Mouse (Mus musculus): ENCODE results near the gene Polr2j.

GRCm38 (mm10) chr5:136140057-136140482 is 23.6 kb downstream of the Polr2j start:
- TF ChIP-seq CTCF (IDR thresholded peaks at IDR 0.05; ENCODE audit: low read depth) (no peak), EP300 (optimal IDR thresholded peaks at IDR 0.05) (no peak)
